ENCODE assay signal across 31 mouse cellular contexts in the genomic region with DNA sequence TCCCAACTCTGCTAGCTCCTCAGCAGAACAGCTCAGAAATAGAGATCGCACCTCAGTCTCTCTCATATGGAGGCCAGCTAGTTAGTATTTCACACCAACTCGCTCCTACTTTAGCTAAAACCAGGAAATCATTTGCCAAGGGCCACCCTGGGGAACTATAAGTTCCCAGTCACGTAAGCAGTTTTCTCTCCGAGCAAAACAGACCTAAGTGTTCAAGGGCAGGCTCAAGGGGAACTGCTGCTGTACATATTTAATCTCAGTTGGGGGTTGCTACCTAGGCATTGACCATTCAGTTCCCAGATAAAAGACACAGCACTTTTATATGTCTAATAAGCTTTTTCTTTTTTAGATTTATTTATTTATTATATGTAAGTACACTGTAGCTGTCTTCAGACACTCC.
"Had no signal": no experiment of that assay in that cellular context is flagged by ENCODE, and none has a peak within 500 bp of the region (broad histone marks: within the 10 kb centered on the region; RNA-seq: fewer than 3 reads in every experiment).

No protein-coding gene starts in this region.

- H3K4me3 ChIP-seq: limb, embryonic 10.5 days; limb, embryonic 12.5 days; limb, embryonic 13.5 days; limb, embryonic 15.5 days; liver, embryonic 12.5 days; liver, embryonic 13.5 days; liver, embryonic 15.5 days; lung, embryonic 15.5 days; megakaryocyte, embryonic 14.5 days; midbrain, embryonic 10.5 days; midbrain, embryonic 12.5 days; midbrain, embryonic 13.5 days; midbrain, embryonic 15.5 days; myocyte; neural tube, embryonic 12.5 days had no signal

- DNase-seq: left cerebral cortex, postnatal 4 days; liver; liver, embryonic 13.5 days; liver, postnatal 0 days; lung, adult 18-20 months; lung, adult 2 months; lung, embryonic 14.5 days; lung, postnatal 10 days; lung, postnatal 14 days; lung, postnatal 36 days; lung, postnatal 4 days; midbrain, embryonic 14.5 days had no signal

- H3K4me1 ChIP-seq: liver, embryonic 12.5 days; liver, embryonic 13.5 days; liver, embryonic 15.5 days; lung, embryonic 15.5 days; megakaryocyte, embryonic 14.5 days; midbrain, embryonic 10.5 days; midbrain, embryonic 12.5 days; midbrain, embryonic 13.5 days; midbrain, embryonic 15.5 days; neural tube, embryonic 12.5 days had no signal

- H3K9ac ChIP-seq: limb, embryonic 12.5 days; limb, embryonic 13.5 days; limb, embryonic 15.5 days; liver, embryonic 12.5 days; liver, embryonic 13.5 days; liver, embryonic 14.5 days; liver, embryonic 15.5 days; liver, postnatal 0 days; lung, embryonic 14.5 days; lung, embryonic 15.5 days; midbrain, embryonic 12.5 days; midbrain, embryonic 13.5 days; midbrain, embryonic 15.5 days; neural tube, embryonic 12.5 days had no signal

- H3K9me3 ChIP-seq: limb, embryonic 10.5 days; limb, embryonic 12.5 days; limb, embryonic 13.5 days; limb, embryonic 15.5 days; liver, embryonic 12.5 days; liver, embryonic 13.5 days; liver, embryonic 15.5 days; lung, embryonic 15.5 days; midbrain, embryonic 10.5 days; midbrain, embryonic 12.5 days; midbrain, embryonic 13.5 days; midbrain, embryonic 15.5 days; neural tube, embryonic 12.5 days had no signal

- ATAC-seq: liver, embryonic 12.5 days; liver, postnatal 0 days; midbrain, embryonic 13.5 days; midbrain, embryonic 15.5 days; midbrain, embryonic 16.5 days had no signal

- H3K27me3 ChIP-seq: limb, embryonic 12.5 days; limb, embryonic 13.5 days; limb, embryonic 15.5 days; liver, embryonic 12.5 days; liver, embryonic 13.5 days; liver, embryonic 15.5 days; lung, embryonic 15.5 days; midbrain, embryonic 12.5 days; midbrain, embryonic 13.5 days; midbrain, embryonic 15.5 days; neural tube, embryonic 12.5 days had no signal

- H3K27ac ChIP-seq: limb, embryonic 10.5 days; limb, embryonic 12.5 days; limb, embryonic 13.5 days; limb, embryonic 15.5 days; liver, embryonic 12.5 days; liver, embryonic 13.5 days; liver, embryonic 14.5 days; liver, embryonic 15.5 days; lung, embryonic 15.5 days; macrophage; midbrain, embryonic 10.5 days; midbrain, embryonic 12.5 days; midbrain, embryonic 13.5 days; midbrain, embryonic 15.5 days; neural tube, embryonic 12.5 days had no signal

- H3K36me3 ChIP-seq: limb, embryonic 10.5 days; limb, embryonic 12.5 days; limb, embryonic 13.5 days; limb, embryonic 15.5 days; liver, embryonic 12.5 days; liver, embryonic 13.5 days; liver, embryonic 15.5 days; lung, embryonic 15.5 days; midbrain, embryonic 10.5 days; midbrain, embryonic 12.5 days; midbrain, embryonic 13.5 days; midbrain, embryonic 15.5 days; neural tube, embryonic 12.5 days had no signal

- H3K4me2 ChIP-seq: limb, embryonic 12.5 days; limb, embryonic 13.5 days; limb, embryonic 15.5 days; liver, embryonic 11.5 days; liver, embryonic 12.5 days; liver, embryonic 13.5 days; liver, embryonic 15.5 days; lung, embryonic 14.5 days; lung, embryonic 15.5 days; midbrain, embryonic 11.5 days; midbrain, embryonic 12.5 days; midbrain, embryonic 13.5 days; midbrain, embryonic 15.5 days; neural tube, embryonic 12.5 days had no signal
